Mouse (Mus musculus) cerebral cortex, adult 2 months (tissue): Measurements from ENCODE around the gene Rcsd1.

Experiments used
- WGBS: fragments of 180-500 bp; shearing (Covaris S2); methylation state at CpG from one replicate; pipeline ENCODE4 v1.1.7; 2018; 5-methylcytosine and 5-hydroxymethylcytosine counted together

Rcsd1 gene

GRCm38 (mm10) chr1:165655482-165655881, 54.1 kb downstream of the Rcsd1 start:
- 89% methylated on average over 14 of the region's 14 CpGs for WGBS

DNA sequence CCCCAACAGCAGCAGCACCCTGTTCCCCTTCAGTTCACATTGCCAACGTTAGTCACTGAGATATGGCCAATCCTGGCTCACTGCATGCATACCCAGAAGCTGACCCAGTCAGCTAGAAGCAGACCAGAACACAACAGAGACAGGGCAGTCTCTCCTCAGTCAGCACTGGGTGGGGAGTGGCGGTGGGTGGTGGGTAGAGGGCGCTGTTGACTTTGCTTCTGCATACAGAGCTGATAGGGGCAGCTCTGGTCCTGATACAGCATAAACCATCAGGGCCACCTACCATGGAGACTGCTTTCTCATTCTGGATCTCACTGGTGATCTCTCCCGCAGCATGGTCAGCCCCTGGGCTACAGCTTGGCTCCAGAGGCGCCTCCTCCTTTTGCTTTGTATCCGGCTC, 54.5 kb downstream of the Rcsd1 start:
- WGBS: 82% methylated on average over 6 of the region's 6 CpGs

GRCm38 (mm10) chr1:165653126-165653885, 56.3 kb downstream of the Rcsd1 start:
- WGBS: 81% methylated on average over 14 of the region's 14 CpGs

DNA sequence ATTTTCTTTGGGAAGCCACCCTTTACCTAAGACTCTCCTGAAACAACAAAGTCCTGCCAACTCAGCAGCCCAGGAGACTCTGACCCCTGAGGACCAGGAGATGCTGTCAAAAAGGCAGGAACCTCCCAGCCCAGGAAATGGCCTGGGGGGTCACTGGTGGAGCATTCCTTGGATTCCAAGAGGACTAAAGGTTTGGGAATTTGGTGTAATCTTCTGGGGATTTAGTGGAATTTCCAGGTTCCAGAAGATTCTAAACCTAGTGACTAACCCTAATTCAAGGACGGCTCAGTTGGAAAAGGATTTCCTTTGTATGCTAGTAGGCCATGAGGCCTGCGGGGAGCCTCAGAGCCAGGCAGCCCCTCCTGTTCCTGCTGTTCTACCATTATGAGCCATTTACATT, 57.0 kb downstream of the Rcsd1 start:
- 85% methylated on average over 2 of the region's 2 CpGs for WGBS

GRCm38 (mm10) chr1:165651158-165651557, 58.4 kb downstream of the Rcsd1 start:
- 59% methylated on average over 5 of the region's 5 CpGs for WGBS

DNA sequence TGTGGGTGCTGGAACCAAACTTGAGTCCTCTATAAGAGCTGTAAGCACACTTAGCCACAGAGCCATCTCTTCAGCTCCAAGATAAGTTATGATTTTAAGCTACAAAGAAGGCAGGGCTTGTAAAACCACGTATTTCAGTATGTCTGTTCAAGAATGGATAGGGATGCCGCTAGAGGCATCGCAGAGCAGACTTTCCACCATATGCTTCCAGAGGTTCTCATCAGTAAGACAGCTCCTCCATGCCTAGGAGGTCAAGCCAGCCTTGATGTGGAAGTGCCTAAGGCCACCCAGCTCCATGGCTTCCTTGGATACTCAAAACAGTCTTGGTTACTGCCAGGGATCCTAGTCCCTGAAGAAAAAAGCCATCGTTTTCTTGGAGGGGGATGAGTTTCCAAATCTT, 64.5 kb downstream of the Rcsd1 start:
- 66% methylated on average over 4 of the region's 4 CpGs for WGBS

- 63% methylated on average over 5 of the region's 5 CpGs for WGBS
Observed at GRCm38 (mm10) chr1:165643735-165644134, 65.8 kb downstream of the Rcsd1 start.

GRCm38 (mm10) chr1:165642780-165643311, 66.7 kb downstream of the Rcsd1 start:
- under 1% methylated on average over 16 of the region's 16 CpGs for WGBS

DNA sequence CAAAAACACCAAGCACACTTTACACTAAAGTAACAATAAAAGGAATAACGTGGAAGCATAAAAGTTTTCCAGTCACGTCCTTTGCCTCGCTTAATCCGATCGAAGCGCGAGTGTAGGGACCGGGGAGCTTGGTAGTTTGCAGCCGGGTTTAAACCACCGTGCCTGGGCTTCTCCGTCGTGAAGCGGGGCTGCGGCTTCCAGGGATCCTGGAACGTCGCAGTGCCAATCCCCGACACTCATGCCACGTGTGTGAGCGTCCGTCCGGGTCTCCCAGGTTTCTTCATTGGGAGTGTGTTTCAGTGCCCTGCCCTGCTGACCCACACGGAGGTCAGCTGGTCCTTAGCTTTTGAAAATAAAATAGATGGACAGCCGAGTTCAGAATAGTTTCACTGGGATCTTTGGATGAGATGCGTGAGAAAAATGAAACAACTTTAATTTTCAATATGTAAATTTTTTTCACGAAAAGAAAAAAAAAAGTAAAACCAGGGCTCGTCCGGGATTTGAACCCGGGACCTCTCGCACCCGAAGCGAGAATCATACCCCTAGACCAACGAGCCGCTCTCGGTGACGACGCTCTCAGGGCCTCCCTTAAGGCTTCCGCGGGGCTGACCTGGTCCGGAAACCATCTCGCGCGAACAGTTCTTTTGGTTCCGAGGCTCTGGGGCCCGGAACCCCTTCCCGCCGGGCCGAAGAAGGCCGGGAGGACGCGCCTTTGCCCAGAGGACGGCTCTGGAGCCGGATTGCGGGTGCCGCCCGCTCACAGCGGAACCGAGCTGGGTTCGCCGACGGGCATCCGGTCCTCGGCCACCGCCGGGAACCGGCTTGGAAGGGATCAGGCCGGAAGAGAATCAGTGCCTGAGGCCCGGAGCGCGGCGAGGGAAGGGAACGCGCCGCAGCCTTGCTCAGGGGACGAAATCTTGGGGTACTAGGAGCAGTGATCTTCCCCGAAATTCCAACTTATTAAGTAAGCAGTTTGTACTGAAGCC, 67.5 kb downstream of the Rcsd1 start:
- WGBS: under 1% methylated on average over 75 of the region's 75 CpGs

- 2% methylated on average over 16 of the region's 16 CpGs for WGBS
Observed at GRCm38 (mm10) chr1:165641271-165641771, 68.2 kb downstream of the Rcsd1 start.

- WGBS: 93% methylated on average over 8 of the region's 8 CpGs
Observed at GRCm38 (mm10) chr1:165636289-165636688, 73.3 kb downstream of the Rcsd1 start.

DNA sequence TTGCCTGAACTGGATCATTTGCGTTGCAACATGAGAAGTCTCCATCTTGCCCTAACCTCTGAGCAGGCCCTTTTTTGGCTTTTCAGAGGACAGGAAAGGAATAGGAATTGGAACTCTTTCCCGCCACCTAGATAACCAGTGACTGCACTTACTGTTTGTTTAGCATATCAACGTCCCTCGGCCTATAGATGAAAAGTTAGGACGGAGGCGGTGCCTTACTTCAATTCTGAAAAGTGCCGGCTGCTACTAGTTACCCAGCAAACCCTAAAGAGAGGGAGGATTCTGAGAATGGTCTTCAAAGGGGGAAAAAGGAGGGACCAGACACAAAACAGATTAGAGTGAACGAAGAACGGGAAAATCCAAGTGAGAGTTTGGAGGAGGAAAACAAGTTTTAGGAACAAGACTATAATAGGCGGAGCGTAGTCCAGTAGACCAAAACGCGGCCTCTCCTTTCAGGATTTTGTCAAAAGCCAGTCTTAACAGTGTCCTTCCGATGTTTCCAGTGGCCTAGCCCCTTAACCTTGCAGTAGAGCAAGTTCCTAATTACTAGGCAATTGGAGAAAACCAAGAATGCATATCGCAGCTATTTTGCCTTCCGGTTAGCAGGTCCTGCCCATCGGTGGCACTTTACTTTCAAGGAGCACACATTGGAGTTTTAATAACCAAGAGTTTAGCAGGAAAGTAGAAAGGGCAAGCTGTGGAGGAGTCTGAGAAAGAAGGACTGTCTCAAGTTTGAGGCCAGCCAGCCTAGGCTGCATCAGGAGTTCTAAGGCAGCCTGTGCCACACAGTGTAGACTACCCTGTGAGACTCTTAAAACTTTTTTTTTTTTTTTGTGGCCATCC, 74.3 kb downstream of the Rcsd1 start:
- 54% methylated on average over 17 of the region's 17 CpGs for WGBS

DNA sequence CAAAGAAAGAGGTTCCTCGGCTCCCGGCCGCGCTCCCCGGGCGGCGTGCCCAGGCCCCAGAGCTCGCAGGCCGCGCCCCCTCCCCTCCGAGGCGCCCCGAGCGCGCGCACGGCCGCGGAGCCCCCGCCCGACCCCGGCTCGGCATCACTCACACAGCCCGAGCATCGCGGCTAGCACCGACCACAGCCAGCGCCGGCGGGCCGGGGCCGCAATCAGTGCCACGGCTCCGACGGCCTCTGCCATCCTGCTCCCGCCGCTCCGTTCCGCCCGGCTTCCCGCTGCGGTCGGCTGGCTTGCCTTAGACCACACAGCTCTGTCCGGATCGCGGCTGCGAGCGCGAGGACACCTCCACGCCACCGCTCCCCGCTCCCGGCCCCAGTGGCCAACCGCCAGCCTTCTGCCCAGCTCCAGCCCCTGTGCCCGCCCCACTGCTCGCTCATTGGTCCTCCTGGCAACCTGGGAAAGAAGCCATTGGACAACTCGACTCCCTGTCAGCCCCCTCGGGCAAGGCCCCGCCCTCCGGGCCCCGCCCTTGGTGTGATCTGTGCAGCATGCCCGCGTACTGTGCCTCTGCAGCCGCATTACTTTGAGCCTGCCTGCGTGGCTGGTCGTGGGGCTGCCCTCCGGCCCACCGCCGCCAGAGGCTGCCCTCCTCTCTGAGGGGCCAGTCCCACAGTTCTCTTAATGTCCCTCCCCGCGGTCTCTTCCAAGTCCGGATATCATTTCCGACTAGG, 75.2 kb downstream of the Rcsd1 start, which contains the start of gene Mpzl1:
TSS of gene Mpzl1 (minus strand) at position 388 of the 734 bp plus-strand sequence.
- under 1% methylated on average over 73 of the region's 73 CpGs for WGBS

- WGBS: 15% methylated on average over 12 of the region's 12 CpGs
Observed at GRCm38 (mm10) chr1:165633345-165633744, 76.2 kb downstream of the Rcsd1 start.

GRCm38 (mm10) chr1:165631136-165631535, 78.4 kb downstream of the Rcsd1 start:
- WGBS: 73% methylated on average over 8 of the region's 8 CpGs

- WGBS: 63% methylated on average over 8 of the region's 8 CpGs
Observed at GRCm38 (mm10) chr1:165629975-165630374, 79.6 kb downstream of the Rcsd1 start.

DNA sequence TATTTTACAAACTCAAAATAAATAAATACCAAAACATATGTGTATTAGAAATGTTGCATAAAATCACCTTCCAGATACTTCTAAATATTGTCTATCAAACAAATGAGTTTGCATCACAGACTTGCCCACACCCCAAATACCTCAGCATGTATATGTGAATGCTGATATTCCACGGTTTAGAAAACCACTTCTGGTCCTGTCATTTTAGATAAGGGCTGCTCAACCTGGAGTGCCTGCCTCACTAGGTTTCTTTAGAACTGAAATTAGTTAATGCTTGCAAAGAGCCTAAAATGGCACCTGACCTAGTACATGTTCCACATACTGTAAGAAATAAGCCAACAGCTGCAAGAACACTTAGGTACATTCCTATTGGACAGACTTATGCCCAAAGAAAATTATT, 81.0 kb downstream of the Rcsd1 start:
- WGBS: 82% methylated on average over 1 of the region's 1 CpGs

- WGBS: 83% methylated on average over 5 of the region's 5 CpGs
Observed at GRCm38 (mm10) chr1:165625896-165626295, 83.7 kb downstream of the Rcsd1 start.

- 91% methylated on average over 5 of the region's 5 CpGs for WGBS
Observed at GRCm38 (mm10) chr1:165625058-165625457, 84.5 kb downstream of the Rcsd1 start.

GRCm38 (mm10) chr1:165618201-165618624, 91.3 kb downstream of the Rcsd1 start:
- 37% methylated on average over 9 of the region's 9 CpGs for WGBS
